Mouse (Mus musculus) stomach, postnatal 0 days (tissue): ENCODE measurements around the gene Taf11. TPM values are rescaled to one million over a fixed set of nuclear protein-coding genes. Genes with fewer than 3 reads are reported as not detected.
A peak's percentile ranks its signal among the peaks of the same experiment; 100 is the strongest.

ENCODE experiments used
- ATAC-seq: fragments of 200-750 bp; cut with Nextera tagmentation; 2 replicates; pipeline ENCODE4 v1.8.0; 2017; ENCODE audit not compliant: low FRiP score, low TSS enrichment
- DNase-seq: peaks from one replicate; pipeline ENCODE4 v3.0.0-alpha.2; 2016; ENCODE audit warnings: low spot score
- H3K27ac ChIP-seq: fragments of 300-500 bp; sonication (generic); replicated peaks from 2 replicates; pipeline ENCODE4 v1.5.1; 2014; ENCODE audit warnings: mild to moderate bottlenecking, control low read depth
- H3K27me3 ChIP-seq: fragments of 300-500 bp; sonication (generic); 2 replicates; pipeline ENCODE4 v1.6.1; 2014; ENCODE audit warnings: low read length; ENCODE audit not compliant: control insufficient read depth, insufficient read depth
- H3K36me3 ChIP-seq: fragments of 300-500 bp; sonication (generic); 2 replicates; pipeline ENCODE4 v1.6.1; 2014; ENCODE audit warnings: low read length, mixed read lengths; ENCODE audit not compliant: control insufficient read depth, insufficient read depth
- H3K4me1 ChIP-seq: fragments of 300-500 bp; sonication (generic); replicated peaks from 2 replicates; pipeline ENCODE4 v1.6.1; 2014; ENCODE audit warnings: antibody characterized with exemption; ENCODE audit not compliant: control insufficient read depth, insufficient read depth
- H3K4me2 ChIP-seq: fragments of 300-500 bp; sonication (generic); replicated peaks from 2 replicates; pipeline ENCODE4 v1.6.1; 2014; ENCODE audit warnings: low read depth, mild to moderate bottlenecking, control low read depth, moderate library complexity
- H3K4me3 ChIP-seq: fragments of 300-500 bp; sonication (generic); 2 replicates; pipeline ENCODE4 v1.5.1; 2014; ENCODE audit warnings: low read depth, low read length, control low read depth
- H3K9ac ChIP-seq: fragments of 300-500 bp; sonication (generic); 2 replicates; pipeline ENCODE4 v1.6.1; 2014; ENCODE audit warnings: mild to moderate bottlenecking, low read length, control low read depth, mixed read lengths
- H3K9me3 ChIP-seq: fragments of 300-500 bp; sonication (generic); 2 replicates; pipeline ENCODE4 v1.6.1; 2016; ENCODE audit warnings: low read length; ENCODE audit not compliant: control insufficient read depth
- CTCF ChIP-seq: IDR thresholded peaks from 2 replicates; pipeline ENCODE4 v1.5.1; 2016; ENCODE audit warnings: antibody characterized with exemption, low read depth, mild to moderate bottlenecking, moderate library complexity
- EP300 ChIP-seq: optimal IDR thresholded peaks from 2 replicates; pipeline ENCODE3; 2016; ENCODE audit warnings: antibody characterized with exemption
- WGBS: fragments of 180-500 bp; shearing (Covaris S2); extraction: QIAGEN DNeasy Blood & Tissue Kit; methylation state at CpG from one replicate; pipeline ENCODE4 v1.1.7; 2014; 5-methylcytosine and 5-hydroxymethylcytosine counted together
- polyA plus RNA-seq: library from polyadenylated mRNA; unstranded; fragments of >200 nt; fragmentation: Nextera tagmentation; extraction: Ambion mirVana; gene quantifications from 2 replicates; pipeline ENCODE4 v1.2.1, GENCODE M21; 2015

Gene Taf11
- polyA plus RNA-seq, 1 experiment from 2014 or later: 34.0 TPM

- no peaks in the 10 kb centered on the region for H3K9me3 ChIP-seq
- H3K4me2 ChIP-seq: peak overlapping the region; percentile 88
- peak overlapping the region; percentile 92 for H3K4me3 ChIP-seq
- H3K27ac ChIP-seq: peak overlapping the region; percentile 88
- WGBS: 1% methylated on average over 52 of the region's 52 CpGs
- peaks cover 11% of the 10 kb centered on the region for H3K4me1 ChIP-seq
- no peaks in the 10 kb centered on the region for H3K36me3 ChIP-seq
- DNase-seq (peak; percentile 68), ATAC-seq (peak; percentile 71)
- no peak for TF ChIP-seq CTCF
- peak overlapping the region; percentile 86 for H3K9ac ChIP-seq
- H3K27me3 ChIP-seq: no peaks in the 10 kb centered on the region
These were observed 52.6 kb downstream of the Taf11 start for GRCm38 (mm10) chr17:27856798-27857648.

- H3K4me2 ChIP-seq: peak within 1 kb of the TSS; percentile 88
- H3K27me3 ChIP-seq: no peaks in the 10 kb centered on the region
- no peaks in the 10 kb centered on the region for H3K9me3 ChIP-seq
- peak within 1 kb of the TSS; percentile 86 for H3K9ac ChIP-seq
- TF ChIP-seq EP300 (no peak), CTCF (no peak; the same call in 1 of the 2 replicates)
- H3K36me3 ChIP-seq: no peaks in the 10 kb centered on the region
- H3K4me1 ChIP-seq: peaks cover 11% of the 10 kb centered on the region
- DNase-seq: peak; percentile 95
- peak within 1 kb of the TSS; percentile 92 for H3K4me3 ChIP-seq
- H3K27ac ChIP-seq: peak within 1 kb of the TSS; percentile 88
- under 1% methylated on average over 50 of the region's 54 CpGs for WGBS
- ATAC-seq: peak; percentile 87
These were observed 53.3 kb downstream of the Taf11 start, which contains the start of gene Uhrf1bp1 for GRCm38 (mm10) chr17:27856265-27856797. Gene Uhrf1bp1, plus strand, starts transcription at chr17:27856441.

Other genes with a start within 250 kb of the Taf11 start
- gene Spdef, start 180.9 kb downstream of the Taf11 start, polyA plus RNA-seq: 28.0 and 29.7 TPM in 2 replicates
- 23.3 and 25.4 TPM in 2 replicates for gene D17Wsu92e, start 89.2 kb downstream of the Taf11 start, polyA plus RNA-seq
- gene Snrpc, start 71.7 kb downstream of the Taf11 start, polyA plus RNA-seq: 163 and 179 TPM in 2 replicates
- gene Uhrf1bp1, start 53.4 kb downstream of the Taf11 start, polyA plus RNA-seq: 1.3 and 1.4 TPM in 2 replicates
- gene Anks1, start 538 bp downstream of the Taf11 start, polyA plus RNA-seq: 7.8 and 8.3 TPM in 2 replicates
- gene Tcp11, start 170.8 kb upstream of the Taf11 start, polyA plus RNA-seq: 1.1 and 1.7 TPM in 2 replicates
- 0.48 and 0.64 TPM in 2 replicates for gene Scube3, start 232.3 kb upstream of the Taf11 start, polyA plus RNA-seq